Comparison of ENCODE assay signal across 8 mouse cellular contexts in the genomic region with DNA sequence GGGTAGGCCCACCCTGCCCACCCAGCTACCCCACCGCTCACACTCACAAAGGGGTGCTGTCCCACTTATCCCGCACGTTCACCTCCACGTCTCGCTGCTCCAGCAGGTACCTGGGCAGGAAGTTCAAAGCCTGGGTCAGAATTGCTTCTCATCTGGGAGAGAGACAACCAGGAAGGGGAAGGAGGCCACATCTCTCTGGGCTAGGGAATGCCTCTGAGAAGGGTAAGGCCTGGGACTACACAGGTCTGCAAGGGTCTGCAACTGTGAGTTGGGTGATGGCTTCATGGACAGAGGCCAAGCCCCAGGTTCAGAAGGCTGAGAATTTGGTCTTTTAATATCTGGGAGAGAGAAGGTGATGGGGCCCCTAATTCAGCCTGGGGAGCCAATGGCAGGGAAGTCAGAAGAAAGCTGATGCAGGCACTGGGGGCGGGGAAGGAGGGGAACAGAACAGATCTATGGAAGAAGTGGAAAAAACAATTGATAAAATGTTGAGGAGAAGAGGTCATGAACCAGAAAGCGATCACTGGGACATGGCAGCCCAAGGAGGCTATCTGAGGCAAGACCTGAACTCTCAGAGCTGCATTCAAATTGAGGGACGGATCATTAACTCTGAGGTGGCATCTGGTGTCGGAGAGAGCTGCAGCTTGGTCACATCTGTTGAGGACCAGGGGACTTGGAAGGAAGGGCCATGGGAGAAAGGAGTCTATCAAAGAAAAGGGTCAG. TPM values are rescaled to one million over a fixed set of nuclear protein-coding genes. Genes with fewer than 3 reads are reported as not detected.
DNase-seq lines count a peak whose midpoint lies in the region; ATAC-seq and TF ChIP-seq lines count a peak whose summit lies in the region.

No protein-coding gene starts in this region.

- H3K27me3 ChIP-seq in heart, adult 2 months (ENCODE audit: control insufficient read depth, insufficient read depth, low read length): no peaks in the 10 kb centered on the region
- H3K27me3 ChIP-seq in ES-Bruce4 (ENCODE audit: control insufficient read depth, insufficient read depth, low read length, poor library complexity, severe bottlenecking): no peaks in the 10 kb centered on the region
- no peaks in the 10 kb centered on the region for H3K27me3 ChIP-seq in heart, embryonic 16.5 days (ENCODE audit: control insufficient read depth, insufficient read depth, low read length)

- H3K79me2 ChIP-seq in heart, adult 2 months (replicated peaks; ENCODE audit: control insufficient read depth, insufficient read depth, low read length): no peaks in the 10 kb centered on the region
- H3K79me2 ChIP-seq in macrophage (ENCODE audit: inconsistent target): peaks cover 17% of the 10 kb centered on the region; the same call in 1 of the 2 replicates

- H3K4me2 ChIP-seq in heart, embryonic 16.5 days (ENCODE audit: low read depth, low read length): peak overlapping the region; percentile 97

- WGBS in heart, adult 2 months: 51% methylated on average over 9 of the region's 9 CpGs
- WGBS in heart, embryonic 16.5 days: 49% methylated on average over 9 of the region's 9 CpGs
- 55% methylated on average over 9 of the region's 9 CpGs for WGBS in macrophage (ENCODE audit: missing documents)

- peak overlapping the region; percentile 86 for H3K4me3 ChIP-seq in heart, adult 2 months
- H3K4me3 ChIP-seq in ES-Bruce4 (ENCODE audit: low read depth, low read length): peak overlapping the region; percentile 94
- peak overlapping the region; percentile 97 for H3K4me3 ChIP-seq in heart, embryonic 16.5 days (ENCODE audit: low read length)
- peak overlapping the region; percentile 94 for H3K4me3 ChIP-seq in macrophage (ENCODE audit: inconsistent target)

- TF ChIP-seq POLR2A in heart, adult 2 months (IDR thresholded peaks at IDR 0.05; ENCODE audit: insufficient read depth, low read depth, low read length): no peak
- TF ChIP-seq POLR2A in ES-Bruce4 (IDR thresholded peaks at IDR 0.05; ENCODE audit: insufficient read depth, low read length): no peak

- no peak for DNase-seq in heart, adult 2 months
- no peak for DNase-seq in heart, adult 8-10 months (ENCODE audit: low spot score)
- DNase-seq in right cerebral cortex, postnatal 4 days: no peak
- no peak for DNase-seq in adrenal gland, postnatal 4 days (ENCODE audit: low spot score in 2 of 2)

- peak overlapping the region; percentile 88 for H3K9ac ChIP-seq in heart, adult 2 months (ENCODE audit: low read depth, low read length)
- H3K9ac ChIP-seq in ES-Bruce4 (ENCODE audit: low read depth, poor library complexity, severe bottlenecking): peak overlapping the region; percentile 78
- H3K9ac ChIP-seq in heart, embryonic 16.5 days (ENCODE audit: low read length): peak overlapping the region; percentile 92

- ATAC-seq in heart, embryonic 16.5 days (replicated peaks; ENCODE audit: extremely low read depth, insufficient read depth, low FRiP score): no peak
- ATAC-seq in CD4-positive, CD25-positive, alpha-beta regulatory T cell, adult 4 months: no peak

- TF ChIP-seq EP300 in heart, adult 2 months (IDR thresholded peaks at IDR 0.05; ENCODE audit: insufficient read depth, low read depth, low read length): no peak
- TF ChIP-seq EP300 in ES-Bruce4 (IDR thresholded peaks at IDR 0.05; ENCODE audit: insufficient read depth, low read depth, low read length): no peak

- intact Hi-C loops in heart, adult 2 months (cut with DNase I): no loop called here

- peak overlapping the region; percentile 96 for H3K27ac ChIP-seq in heart, adult 2 months
- no peak overlapping the region for H3K27ac ChIP-seq in ES-Bruce4 (ENCODE audit: insufficient read depth, low read length)
- H3K27ac ChIP-seq in heart, embryonic 16.5 days (ENCODE audit: low read length): peak overlapping the region; percentile 82
- peak overlapping the region; percentile 67 for H3K27ac ChIP-seq in macrophage

- H3K9me3 ChIP-seq in ES-Bruce4 (replicated peaks; ENCODE audit: control insufficient read depth, insufficient read depth, low read length, poor library complexity, severe bottlenecking): no peaks in the 10 kb centered on the region
- H3K9me3 ChIP-seq in heart, embryonic 16.5 days (replicated peaks; ENCODE audit: control insufficient read depth, low read length): no peaks in the 10 kb centered on the region

- TF ChIP-seq CTCF in heart, adult 2 months (IDR thresholded peaks at IDR 0.05): no peak
- no peak for TF ChIP-seq CTCF in ES-Bruce4 (IDR thresholded peaks at IDR 0.05; ENCODE audit: low read depth, low read length)

- H3K4me1 ChIP-seq in heart, adult 2 months (ENCODE audit: control insufficient read depth, insufficient read depth, low read length): peaks cover 9% of the 10 kb centered on the region
- H3K4me1 ChIP-seq in ES-Bruce4 (ENCODE audit: control insufficient read depth, insufficient read depth, low read length): no peaks in the 10 kb centered on the region
- H3K4me1 ChIP-seq in heart, embryonic 16.5 days (ENCODE audit: control insufficient read depth, insufficient read depth, low read length): peaks cover 14% of the 10 kb centered on the region

- H3K36me3 ChIP-seq in heart, adult 2 months (ENCODE audit: control insufficient read depth, insufficient read depth, low read length): no peaks in the 10 kb centered on the region
- H3K36me3 ChIP-seq in ES-Bruce4 (ENCODE audit: control insufficient read depth, insufficient read depth, low read length, poor library complexity, severe bottlenecking): no peaks in the 10 kb centered on the region
- peaks cover 22% of the 10 kb centered on the region for H3K36me3 ChIP-seq in heart, embryonic 16.5 days (ENCODE audit: control insufficient read depth, insufficient read depth)
- H3K36me3 ChIP-seq in macrophage (ENCODE audit: inconsistent target): peaks cover 38% of the 10 kb centered on the region; the same call in 1 of the 2 replicates

RNA-seq across cellular contexts. Expression of a gene that starts 0.8 kb away (rescaled TPM):
- 10 to 100 TPM; 19.7 to 22.7 TPM for total RNA-seq in heart, adult 2 months (2021)
- 46.2 and 46.7 TPM in 2 replicates for polyA plus RNA-seq in heart, adult 2 months (2012; rRNA removed)
- 10 to 100 TPM; 18.8 to 27.6 (median 23.8) TPM for total RNA-seq in heart, adult 8-10 months (2022)
- polyA plus RNA-seq in ES-Bruce4 (2011; ENCODE audit: insufficient read depth, insufficient read length, low read depth, missing spikeins) (16.7 and 18.3 TPM in 2 replicates), macrophage (2018) (16.1 to 46.0 TPM (median 26.7 TPM) in 3 replicates)
- polyA plus RNA-seq in heart, embryonic 16.5 days (2015; fragmentation: Nextera tagmentation; extraction: Ambion mirVana): 28.3 and 31.6 TPM in 2 replicates
- 100 to 1,000 TPM in 5 of 26 experiments, 10 to 100 TPM in 21; 19.7 to 132 (median 61.4) TPM for total RNA-seq in macrophage (2018; cell fraction: chromatin; rRNA removed)
- 10 to 100 TPM; 13.7 to 42.8 (median 24.3) TPM for total RNA-seq in macrophage (2018; cell fraction: cytosol; rRNA removed)
- 10 to 100 TPM; 19.0 to 90.2 (median 43.4) TPM for total RNA-seq in macrophage (2018; cell fraction: nucleus; rRNA removed)
- 10 to 100 TPM; 44.2 to 46.2 TPM for total RNA-seq in adrenal gland, postnatal 4 days (2021)
- polyA plus RNA-seq in CD4-positive, CD25-positive, alpha-beta regulatory T cell, adult 4 months (2017; shearing (Covaris generic)): 100 to 1,000 TPM in 1 of 2 experiments, 10 to 100 TPM in 1; 71.0 to 112 TPM

RNA-seq across cellular contexts. Expression of a gene that starts 33.9 kb away (rescaled TPM):
- 10 to 100 TPM; 13.1 to 15.9 TPM for total RNA-seq in heart, adult 2 months (2021)
- 20.7 and 26.2 TPM in 2 replicates for polyA plus RNA-seq in heart, adult 2 months (2012; rRNA removed)
- 10 to 100 TPM; 13.7 to 14.8 (median 14.2) TPM for total RNA-seq in heart, adult 8-10 months (2022)
- 0.81 and 1.2 TPM in 2 replicates for polyA plus RNA-seq in ES-Bruce4 (2011; ENCODE audit: insufficient read depth, insufficient read length, low read depth, missing spikeins)
- polyA plus RNA-seq in heart, embryonic 16.5 days (2015; fragmentation: Nextera tagmentation; extraction: Ambion mirVana): 43.7 and 45.0 TPM in 2 replicates
- total RNA-seq in macrophage (2018; cell fraction: chromatin; rRNA removed): 1 to 10 TPM in 1 of 26 experiments, under 1 TPM in 1, not detected in 24; 0.57 to 2.8 TPM
- total RNA-seq in macrophage (2018; cell fraction: cytosol; rRNA removed): under 1 TPM in 3 of 26 experiments, not detected in 23; 0.10 to 0.32 (median 0.24) TPM
- under 1 TPM in 1 of 26 experiments, not detected in 25; 0.62 TPM for total RNA-seq in macrophage (2018; cell fraction: nucleus; rRNA removed)
- 0.11 TPM in 1 of 3 replicates, not detected in the others for polyA plus RNA-seq in macrophage (2018)
- total RNA-seq in adrenal gland, postnatal 4 days (2021): 10 to 100 TPM; 60.1 to 62.8 TPM
- under 1 TPM in 1 of 2 experiments, not detected in 1; 0.32 TPM for polyA plus RNA-seq in CD4-positive, CD25-positive, alpha-beta regulatory T cell, adult 4 months (2017; shearing (Covaris generic))

RNA-seq across cellular contexts. Expression of a gene that starts 57.6 kb away (rescaled TPM):
- total RNA-seq in heart, adult 2 months (2021): 1 to 10 TPM; 5.3 to 6.1 TPM
- 4.8 and 5.4 TPM in 2 replicates for polyA plus RNA-seq in heart, adult 2 months (2012; rRNA removed)
- 1 to 10 TPM; 4.7 to 6.7 (median 5.6) TPM for total RNA-seq in heart, adult 8-10 months (2022)
- polyA plus RNA-seq in ES-Bruce4 (2011; ENCODE audit: insufficient read depth, insufficient read length, low read depth, missing spikeins): 117 and 120 TPM in 2 replicates
- polyA plus RNA-seq in heart, embryonic 16.5 days (2015; fragmentation: Nextera tagmentation; extraction: Ambion mirVana): 88.3 and 94.7 TPM in 2 replicates
- 10 to 100 TPM in 14 of 26 experiments, 1 to 10 TPM in 12; 1.5 to 28.4 (median 11.7) TPM for total RNA-seq in macrophage (2018; cell fraction: chromatin; rRNA removed)
- total RNA-seq in macrophage (2018; cell fraction: cytosol; rRNA removed): 10 to 100 TPM in 20 of 26 experiments, 1 to 10 TPM in 6; 8.0 to 18.1 (median 12.9) TPM
- total RNA-seq in macrophage (2018; cell fraction: nucleus; rRNA removed): 10 to 100 TPM in 10 of 26 experiments, 1 to 10 TPM in 16; 3.3 to 75.8 (median 9.0) TPM
- 7.5 to 84.8 TPM (median 17.8 TPM) in 3 replicates for polyA plus RNA-seq in macrophage (2018)
- 10 to 100 TPM; 69.6 to 83.3 TPM for total RNA-seq in adrenal gland, postnatal 4 days (2021)
- polyA plus RNA-seq in CD4-positive, CD25-positive, alpha-beta regulatory T cell, adult 4 months (2017; shearing (Covaris generic)): 10 to 100 TPM; 19.8 to 34.7 TPM
